Mouse (Mus musculus): ENCODE data around the gene Gm12355.

DNA sequence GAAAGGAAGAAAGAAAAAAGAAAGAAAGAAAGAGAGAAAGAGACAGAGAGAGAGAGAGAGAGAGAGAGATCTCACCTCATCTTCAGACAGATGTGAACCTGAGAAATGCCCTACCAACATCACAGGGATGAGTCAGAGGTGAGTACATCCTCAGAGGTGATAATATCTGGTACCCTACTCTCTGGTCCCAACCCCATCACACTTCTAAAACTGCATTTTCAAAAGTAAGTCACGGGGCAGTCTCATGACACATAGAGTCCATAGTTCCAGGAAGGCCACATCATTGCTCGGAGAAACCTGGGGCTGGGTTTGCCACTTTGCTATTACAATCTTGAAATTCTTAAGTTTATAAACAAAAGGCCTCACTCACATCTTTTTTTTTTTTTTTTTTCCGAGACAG, 29.5 kb downstream of the Gm12355 start:
- TF ChIP-seq CTCF (IDR thresholded peaks at IDR 0.05; ENCODE audit: insufficient read depth, low read length) (no peak), POLR2A (IDR thresholded peaks at IDR 0.05; ENCODE audit: borderline replicate concordance, extremely low read depth, low read depth, low read length) (no peak)

All from lung, adult 2 months (tissue).